Mouse (Mus musculus) granulocyte monocyte progenitor cell, adult 5-6 weeks (primary cell): Measurements from ENCODE around the gene Fbln5. TPM values are rescaled to one million over a fixed set of nuclear protein-coding genes. Genes with fewer than 3 reads are reported as not detected.

Source experiments
- ATAC-seq: replicated peaks from 2 replicates; pipeline ENCODE4 v1.8.0; 2016; ENCODE audit warnings: mild to moderate bottlenecking, moderate TSS enrichment, inconsistent platforms; ENCODE audit not compliant: poor library complexity, severe bottlenecking
- total RNA-seq, 2 experiments: library from RNA; stranded (forward) in 1 of 2; stranded (reverse) in 1 of 2; fragments of 200-712, 200-1000 nt in 1 of 2; fragments of >200 nt in 1 of 2; fragmentation: Nextera tagmentation in 1 of 2; gene quantifications; 2 replicates each; pipeline ENCODE4 v1.2.3; 2014 to 2017

Gene Fbln5
- total RNA-seq, 2 experiments from 2014 or later, result not detected

DNA sequence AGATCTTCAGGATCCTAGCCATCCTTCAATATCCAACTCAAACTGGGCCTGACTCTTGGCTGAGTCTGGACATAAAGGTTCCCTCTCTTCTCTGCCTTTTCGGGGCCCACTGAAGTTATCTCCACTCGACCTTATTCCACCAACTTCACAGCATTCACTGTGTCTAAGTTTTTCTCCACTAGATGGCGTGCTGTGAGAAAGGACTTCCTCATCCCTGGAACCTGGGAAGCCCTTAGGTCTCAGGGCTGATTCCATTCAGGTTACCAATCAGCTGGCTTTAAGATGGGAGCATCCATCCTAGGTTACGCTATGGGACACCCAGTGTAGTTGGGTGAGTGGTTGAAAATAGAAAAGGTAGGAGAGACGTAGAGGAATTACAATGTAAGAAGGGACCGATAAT is 7.7 kb downstream of the Fbln5 start:
- ATAC-seq, result peak; percentile 78

DNA sequence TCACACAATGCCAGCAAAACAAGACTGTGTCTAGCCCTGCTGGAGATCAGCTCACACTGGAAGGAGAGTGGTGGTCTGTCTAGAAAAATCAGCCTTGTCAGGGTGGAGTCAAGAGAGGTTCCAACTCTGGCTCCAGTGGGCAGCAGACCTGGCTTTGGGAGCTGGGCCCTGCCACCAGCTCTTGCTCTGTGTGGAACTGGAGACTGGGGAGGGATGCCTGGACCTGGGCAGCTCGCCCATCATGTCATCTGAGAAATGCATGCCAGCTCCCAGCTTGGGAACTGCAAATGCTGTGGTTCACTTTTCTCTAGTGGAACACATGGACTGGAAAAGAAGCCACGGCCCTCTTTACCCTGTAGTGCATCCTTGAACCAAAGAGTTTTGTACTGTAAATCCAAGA is 8.3 kb downstream of the Fbln5 start:
- ATAC-seq, result no peak

DNA sequence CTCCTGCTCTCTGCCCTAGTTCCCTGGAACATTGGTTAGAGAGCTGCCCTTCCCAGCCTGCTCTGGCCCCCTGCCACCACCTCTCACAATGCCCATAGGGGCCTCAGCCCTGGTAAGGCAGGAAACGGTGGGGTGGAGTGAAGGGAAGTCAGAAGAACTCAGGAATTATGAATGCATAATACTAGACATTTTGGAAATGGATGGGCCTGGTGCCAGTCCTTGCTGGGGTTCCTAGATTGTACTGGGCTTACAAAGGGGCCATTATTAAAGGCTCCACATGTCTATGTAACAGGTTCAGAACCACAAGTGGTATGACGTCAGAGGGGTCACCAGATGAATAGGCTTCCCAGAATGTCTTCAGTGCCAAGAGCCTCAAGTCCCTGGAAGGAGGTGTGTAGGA is 11.5 kb downstream of the Fbln5 start:
- ATAC-seq, result no peak

DNA sequence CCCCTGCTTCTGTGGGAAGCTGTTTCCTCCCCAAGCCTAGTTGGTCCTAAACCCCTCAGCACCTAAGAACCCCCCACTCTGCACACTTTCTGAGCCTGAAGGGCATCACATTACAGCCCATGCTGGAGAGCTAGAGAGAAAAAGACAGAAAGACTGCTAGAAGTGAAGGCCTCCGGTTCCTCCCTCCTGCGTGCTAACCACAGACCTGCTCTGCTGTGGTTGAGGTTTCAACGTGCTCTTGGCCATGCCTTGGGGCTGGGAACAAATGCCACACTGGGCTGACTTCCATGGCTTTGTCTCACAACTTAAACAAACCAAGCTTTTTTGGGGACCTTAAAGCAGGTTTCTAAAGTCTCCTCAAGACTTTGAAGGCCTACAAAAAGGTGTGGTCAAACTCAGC is 16.4 kb downstream of the Fbln5 start:
- no peak for ATAC-seq

DNA sequence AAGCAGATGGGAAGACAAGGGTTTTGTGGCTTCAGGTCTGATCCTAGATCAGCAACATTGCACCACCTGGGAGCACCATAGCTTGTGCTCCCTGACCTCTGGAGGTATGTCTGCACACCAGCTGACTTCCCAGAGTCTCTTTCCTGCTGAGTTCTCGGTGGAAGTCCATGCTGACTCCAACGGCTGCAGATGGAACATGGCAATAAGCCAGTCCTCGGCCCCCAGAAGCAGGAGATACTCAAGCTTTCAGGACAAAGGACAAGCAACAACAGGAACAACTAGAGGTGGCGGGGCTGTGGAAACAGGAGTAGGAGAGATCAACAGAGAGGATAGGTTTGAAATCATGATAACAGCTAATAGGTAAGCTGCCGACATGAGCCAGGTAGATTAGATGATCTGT is 17.1 kb downstream of the Fbln5 start:
- ATAC-seq, result no peak

DNA sequence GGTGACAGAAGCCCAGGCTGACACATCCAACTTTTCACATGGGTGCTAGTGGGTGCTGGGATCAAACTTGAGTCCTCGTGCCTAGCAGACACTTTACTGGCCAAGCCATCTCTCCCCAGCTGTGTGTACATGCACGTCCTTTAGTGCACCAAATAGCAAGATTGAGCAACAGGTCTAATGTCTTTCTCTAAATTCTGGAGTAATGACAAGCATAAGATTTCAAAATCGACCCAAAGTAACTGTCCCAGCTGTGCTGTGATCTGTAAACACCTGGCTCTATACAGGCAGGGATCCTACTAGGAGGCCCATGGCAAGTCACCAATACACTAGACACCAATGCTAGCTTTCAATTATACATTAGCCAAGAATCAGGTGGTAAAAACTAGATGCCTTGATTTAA is 17.8 kb downstream of the Fbln5 start:
- ATAC-seq, result no peak

DNA sequence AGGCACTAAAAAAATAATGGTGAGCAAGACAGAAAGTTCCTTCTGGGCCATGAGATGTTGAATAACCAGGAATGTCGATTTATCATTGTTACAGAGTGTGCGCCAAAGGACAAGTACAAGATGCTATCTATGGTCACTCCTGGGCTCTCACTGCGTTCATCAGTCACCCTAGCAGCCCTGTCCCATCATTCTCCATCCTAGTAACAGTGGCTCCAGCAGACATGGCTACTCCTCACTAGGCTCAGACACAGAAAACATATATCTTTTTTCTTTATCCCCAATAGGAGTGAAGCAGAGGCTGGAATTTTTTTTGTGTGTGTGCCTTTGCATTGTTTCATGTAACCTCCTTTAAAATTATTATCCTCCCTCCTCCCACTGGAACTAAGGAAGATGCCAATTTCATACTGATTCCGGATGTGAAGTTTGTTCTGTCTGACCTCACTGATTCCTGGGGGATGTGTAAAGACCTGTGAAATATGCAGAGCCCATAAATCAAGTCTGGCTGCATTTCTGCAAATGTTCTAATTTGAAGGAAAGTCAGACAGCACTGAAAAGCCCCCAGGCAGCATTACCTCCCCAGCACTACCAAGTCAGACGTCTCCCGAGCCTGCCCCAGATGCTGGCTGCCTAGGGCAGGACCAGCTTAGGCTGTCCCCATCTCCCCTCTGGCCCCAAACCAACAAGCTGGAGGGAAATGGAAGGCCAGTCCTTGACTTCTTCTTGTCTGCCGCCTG is 20.5 kb downstream of the Fbln5 start:
- ATAC-seq, result no peak

DNA sequence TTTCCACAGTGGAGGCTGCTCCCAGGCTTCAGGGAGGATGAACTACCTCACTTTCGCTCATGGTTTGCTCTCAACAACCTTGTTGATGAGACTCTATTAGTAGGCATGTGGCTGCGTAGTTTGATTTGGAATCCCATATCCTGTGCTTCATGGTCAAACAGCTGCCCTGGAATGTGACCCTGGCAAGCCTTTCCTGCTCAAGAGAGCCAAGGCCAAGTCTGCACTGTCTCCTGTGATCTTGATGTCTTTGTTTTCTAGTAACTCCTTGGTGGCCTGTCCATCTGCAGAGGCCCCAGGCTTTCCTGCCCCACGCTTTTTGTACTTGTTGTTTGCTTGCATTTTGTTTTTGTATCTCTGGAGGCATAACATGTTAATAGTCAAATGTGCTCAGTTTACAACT is 24.4 kb downstream of the Fbln5 start:
- ATAC-seq, result no peak

DNA sequence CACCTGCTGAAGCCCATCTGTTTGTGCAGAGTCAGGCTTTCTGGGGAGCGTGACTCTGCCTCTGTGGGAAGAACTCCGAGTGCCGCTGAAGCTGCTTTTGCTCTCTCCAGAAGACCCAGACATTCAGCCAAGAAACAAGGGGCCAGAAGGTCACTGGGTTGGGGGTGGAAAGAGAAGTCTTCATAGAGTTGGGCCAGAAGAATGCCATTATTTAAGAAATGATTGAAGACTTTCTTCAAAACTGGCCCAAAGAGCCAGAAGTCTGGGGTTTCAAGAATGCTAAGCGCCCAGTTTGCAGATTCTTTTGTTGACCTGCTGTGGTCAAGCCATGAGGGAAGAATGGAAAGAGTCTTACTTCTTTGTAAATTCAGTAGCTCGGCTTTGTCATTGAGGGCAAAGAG is 25.6 kb downstream of the Fbln5 start:
- no peak for ATAC-seq

DNA sequence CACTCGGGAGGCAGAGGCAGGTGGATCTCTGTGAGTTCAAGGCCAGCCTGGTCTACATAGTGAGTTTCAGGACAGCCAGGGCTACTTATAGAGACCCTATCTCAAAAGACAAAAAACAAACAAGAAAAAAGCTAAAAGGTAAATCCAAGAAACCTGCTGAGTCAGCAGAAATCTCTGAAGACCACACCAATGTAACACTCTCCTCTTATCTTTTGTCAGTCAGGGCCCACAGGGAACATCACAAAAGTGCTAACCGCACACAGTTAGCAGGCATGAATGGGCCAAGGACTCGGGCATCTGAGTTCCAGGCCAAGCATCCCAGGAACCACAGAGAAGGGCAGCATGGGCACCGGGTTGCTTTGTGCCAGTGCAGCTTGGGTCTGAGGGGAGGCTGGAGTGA is 26.2 kb downstream of the Fbln5 start:
- ATAC-seq, result no peak

DNA sequence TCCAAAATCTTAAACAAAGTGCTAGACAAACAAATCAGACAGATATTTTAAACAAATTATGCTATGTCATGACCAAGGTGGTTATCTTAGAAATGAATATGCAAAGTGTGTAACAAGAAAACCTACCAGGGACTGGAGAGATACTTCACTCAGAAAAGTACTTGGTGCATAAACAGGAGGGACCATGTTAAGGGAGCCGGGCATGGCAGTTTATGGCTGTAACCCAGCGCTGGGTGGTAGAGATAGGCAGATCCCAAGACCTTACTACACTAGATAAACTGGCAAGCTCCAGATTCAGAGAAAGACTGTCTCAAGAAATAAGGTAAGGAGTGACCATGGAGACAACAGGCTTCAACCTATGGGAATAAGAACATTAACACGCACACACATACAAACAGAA is 29.1 kb downstream of the Fbln5 start:
- no peak for ATAC-seq

DNA sequence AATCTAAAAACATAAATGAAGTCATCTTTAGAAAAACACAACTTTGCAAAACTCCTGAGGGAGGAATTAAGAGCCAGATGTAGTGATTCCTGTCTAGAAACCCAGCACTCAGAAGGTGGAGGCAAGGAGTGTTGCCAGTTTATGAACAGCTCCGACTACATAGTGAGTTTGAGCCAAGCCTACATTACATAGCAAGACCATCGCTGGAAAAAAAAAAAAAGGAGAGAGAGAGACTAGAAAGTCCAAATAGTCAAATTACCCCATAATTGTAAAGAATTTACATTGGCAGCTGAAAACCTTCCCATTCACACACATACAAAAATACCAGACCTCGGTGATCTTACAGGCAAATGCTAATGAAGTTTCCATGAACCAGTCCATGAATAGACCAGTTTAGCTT is 29.6 kb downstream of the Fbln5 start:
- ATAC-seq, result no peak

DNA sequence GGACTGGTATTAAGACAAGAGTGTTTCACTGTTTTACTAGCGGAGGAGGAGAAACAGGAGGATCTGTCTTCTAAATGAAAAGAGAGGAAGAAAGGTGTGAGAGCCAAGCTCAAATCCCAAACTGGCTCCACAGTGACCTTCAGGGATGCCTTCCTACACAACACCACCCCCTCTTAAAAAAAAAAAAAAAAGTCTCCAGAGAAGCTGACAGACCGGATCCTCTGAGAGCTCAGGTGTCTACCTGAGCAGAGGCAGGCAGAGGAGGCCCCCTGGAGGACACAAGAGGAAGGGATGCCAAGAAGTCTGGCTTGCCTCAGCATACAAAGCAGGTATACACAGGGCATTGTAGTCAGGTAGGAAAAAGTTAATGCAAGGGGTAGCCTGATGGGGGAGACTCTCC is 36.1 kb downstream of the Fbln5 start:
- no peak for ATAC-seq

DNA sequence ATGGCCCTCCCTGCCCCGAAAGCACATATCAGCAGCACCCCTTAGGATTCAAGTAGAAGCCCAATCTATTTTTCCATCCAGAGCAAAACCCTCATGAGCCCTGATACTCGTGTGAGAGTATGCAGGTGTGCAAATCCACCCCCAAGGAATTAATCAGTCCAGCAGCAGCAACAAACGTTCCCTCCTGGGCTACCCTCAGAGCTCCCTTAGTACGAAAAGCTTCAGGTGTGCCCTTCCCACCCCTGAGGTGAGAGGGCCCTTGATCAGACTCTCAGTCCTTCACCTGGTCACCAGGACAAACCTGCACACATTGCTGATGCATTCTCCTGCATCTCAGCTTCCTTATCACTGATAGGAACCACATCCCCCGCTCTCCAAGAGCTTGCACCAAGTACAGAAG is 37.9 kb downstream of the Fbln5 start:
- ATAC-seq, result no peak

DNA sequence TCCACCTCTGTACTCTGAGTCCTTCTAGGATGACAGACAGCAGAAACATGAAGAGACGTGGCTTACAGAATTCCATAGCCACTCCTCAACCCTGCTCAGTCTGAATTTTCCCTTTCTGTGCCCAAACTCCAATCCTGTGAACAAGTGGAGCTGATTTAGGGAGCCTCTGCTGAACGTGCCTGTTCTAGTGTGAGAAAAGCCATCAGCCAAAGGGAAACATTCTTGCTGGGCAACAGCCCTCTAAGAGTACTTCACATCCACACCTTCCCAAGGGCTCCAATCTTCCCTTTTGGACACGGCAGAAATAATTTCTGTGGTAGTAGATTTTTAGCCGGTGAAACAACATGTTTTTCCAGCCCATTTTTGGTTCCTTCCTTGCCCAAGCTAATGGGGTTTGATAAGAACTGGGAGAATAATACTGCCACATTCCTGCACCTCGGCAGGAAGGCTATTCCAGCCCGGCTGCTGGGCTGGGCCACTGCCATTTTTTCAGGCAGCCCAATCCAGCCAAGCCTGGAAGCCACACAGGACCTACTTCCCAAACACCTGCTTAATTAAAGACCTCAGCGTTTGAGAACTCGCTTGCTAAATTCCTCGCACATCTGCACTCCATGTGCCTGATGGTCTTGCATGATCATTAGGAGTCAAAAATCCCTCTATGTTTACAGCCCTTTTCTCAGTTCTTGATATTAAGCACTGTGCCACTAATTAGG is 41.1 kb downstream of the Fbln5 start:
- no peak for ATAC-seq

DNA sequence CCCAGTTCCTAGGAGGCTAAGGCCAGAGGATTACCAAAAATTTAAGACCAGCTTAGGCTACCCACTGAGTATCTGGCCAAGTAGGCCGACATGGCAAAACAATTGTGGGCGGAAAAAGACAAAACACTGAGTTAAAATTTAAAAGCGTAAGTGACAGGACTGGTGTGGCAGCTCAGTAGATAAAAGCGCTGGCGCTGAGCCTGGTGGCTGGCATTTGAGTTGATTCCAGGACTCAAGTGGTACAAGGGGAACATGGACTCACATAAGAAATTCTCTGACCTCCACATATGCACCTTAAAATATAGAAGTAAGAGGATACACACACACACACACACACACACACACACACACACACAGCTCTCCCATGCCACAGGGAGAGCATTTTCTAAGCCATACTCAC is 42.5 kb downstream of the Fbln5 start:
- no peak for ATAC-seq

DNA sequence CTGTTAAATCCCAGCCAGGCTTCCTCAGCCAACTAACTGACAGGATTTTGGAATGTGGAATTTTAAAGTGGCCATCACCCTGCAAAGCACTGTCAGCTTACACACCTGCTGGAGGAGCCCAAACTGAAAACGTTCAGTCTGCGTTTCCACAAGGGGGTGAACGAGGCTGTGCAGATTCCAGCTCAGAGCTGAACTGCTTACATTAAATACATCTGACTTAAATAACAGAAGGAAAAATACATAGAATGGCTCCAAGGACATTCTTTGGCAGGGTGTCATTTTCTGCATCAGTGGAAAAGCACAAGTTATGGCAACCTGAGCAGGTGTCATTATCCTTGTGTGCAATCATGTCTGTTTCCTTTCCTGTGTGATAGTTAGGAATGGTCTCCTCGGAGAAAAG is 44.7 kb downstream of the Fbln5 start:
- no peak for ATAC-seq

DNA sequence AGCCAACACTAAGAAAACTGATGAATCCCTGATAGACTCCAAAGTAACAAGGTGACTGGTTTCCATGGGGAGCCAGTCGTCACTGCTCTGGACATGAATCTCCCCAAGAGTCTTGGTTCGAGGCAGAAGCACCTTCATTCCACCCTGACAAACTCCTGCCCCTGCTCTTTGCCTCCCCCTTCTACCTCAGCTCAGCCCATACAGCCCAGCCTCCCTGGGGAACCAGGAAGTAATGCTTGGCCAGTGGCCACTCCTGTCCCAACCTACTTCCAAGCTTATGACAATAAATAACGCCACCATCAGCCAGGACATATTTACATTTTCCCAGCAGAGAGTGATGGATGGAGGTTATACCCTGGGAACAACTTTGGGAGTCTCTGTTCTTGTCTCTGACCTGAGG is 45.9 kb downstream of the Fbln5 start:
- ATAC-seq, result no peak

DNA sequence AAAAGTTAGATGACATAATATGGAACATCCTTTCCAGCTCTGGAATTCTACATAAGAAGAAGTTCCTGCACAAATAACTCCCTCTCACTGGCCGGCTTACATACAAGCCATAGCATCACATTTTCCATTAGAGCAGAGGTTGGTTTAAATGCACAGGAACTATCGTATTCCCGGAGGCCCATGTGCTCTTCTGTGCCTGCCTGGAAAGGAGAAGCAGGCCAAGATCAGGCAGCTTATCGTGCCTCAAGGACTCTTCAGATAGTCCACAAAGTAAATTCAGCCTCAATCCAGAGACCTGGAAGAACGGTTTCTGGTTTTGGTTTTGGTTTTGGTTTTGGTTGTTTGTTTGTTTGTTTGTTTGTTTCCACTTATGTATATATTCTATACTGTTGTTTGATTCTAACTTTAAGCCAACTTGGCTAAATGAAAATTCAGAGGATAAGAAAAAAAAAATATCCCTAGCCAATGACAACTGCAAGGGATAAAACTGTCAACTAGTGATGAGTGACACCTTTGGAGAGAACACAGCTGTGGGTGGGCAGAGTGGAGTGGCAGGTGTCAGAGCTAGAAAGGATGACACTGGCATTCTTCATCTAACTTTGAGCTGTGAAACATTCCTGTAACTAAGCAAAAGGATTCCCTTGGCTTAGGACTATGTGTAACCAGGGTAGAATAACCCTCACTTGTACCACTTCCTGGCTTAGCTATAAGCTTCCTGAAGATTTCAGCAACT is 48.4 kb downstream of the Fbln5 start:
- no peak for ATAC-seq

DNA sequence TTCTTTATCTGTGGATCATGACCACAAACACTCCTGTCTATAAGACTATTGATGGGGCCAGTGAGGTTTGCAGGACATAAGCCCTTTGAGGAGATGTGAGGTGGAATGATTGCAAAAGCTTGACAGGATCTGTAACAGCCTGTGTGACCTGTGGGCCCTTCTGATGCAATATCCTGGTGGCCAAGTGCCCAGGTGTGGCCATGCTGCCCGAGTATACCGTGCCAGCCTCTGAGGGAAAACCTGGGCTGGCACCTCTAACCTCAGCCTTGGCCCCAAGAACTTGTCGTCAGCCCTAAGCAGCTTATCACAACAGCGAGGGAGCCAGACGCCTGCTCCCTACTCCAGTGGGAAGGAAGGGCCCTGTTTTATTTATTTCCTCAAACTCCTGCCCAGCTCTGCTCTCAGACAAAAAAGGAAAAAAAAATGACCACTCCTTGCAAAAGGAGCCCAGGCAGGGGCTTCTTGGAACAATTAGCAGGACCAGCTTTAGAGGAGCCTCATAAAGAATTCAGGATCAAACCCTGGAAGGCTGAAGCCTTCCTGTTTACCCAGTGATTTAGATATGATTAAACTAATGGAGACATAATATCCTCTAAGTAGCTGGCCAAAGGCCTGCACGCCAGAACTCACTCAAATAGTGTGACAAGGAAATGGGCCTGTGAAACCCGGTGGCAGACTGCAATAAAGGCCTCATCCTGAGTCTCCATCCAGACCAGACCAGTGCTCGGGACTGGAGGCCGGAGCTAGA is 51.4 kb downstream of the Fbln5 start:
- no peak for ATAC-seq
